Mouse (Mus musculus): ENCODE results near the gene Itgb2.

The Itgb2 gene

DNA sequence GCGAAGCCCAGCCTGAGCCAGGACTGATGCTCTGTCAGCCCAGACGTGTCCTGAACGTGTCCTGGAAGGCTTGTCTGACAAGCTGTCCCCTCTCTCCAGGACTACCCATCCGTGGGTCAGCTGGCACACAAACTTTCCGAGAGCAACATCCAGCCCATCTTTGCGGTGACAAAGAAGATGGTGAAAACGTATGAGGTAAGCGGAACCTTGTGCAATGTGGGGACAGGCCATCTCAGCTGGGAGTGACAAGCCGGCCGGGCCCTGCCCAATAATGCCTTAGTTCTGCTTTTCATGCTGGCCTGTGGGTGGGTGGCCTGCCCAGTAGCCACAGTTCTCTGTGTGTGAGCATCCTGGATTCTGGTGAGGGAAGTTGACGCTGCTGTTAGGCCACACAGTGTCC, 20.8 kb downstream of the Itgb2 start:
- no peak for DNase-seq (ENCODE audit: low read depth)

DNA sequence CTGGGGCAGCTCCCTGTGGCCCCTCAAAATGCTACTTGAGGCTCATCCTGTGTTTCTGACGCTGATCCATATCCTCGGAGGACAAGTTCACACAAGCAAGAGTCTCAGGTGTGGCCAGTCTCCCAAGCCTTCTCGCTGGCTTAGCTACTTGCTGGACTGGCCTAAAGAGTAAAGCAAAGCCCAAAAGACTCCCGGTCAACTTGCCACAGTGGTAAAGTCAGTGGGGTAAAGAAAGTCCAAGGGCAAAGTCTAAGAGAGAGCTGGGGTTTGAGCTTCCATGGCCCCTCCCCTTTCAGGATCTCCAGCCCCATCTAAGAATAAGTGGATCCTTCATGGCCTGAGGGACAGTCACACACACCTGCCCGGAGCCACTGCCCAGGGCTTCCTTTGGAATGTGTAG, 22.1 kb downstream of the Itgb2 start:
- no peak for DNase-seq (ENCODE audit: low read depth)

DNA sequence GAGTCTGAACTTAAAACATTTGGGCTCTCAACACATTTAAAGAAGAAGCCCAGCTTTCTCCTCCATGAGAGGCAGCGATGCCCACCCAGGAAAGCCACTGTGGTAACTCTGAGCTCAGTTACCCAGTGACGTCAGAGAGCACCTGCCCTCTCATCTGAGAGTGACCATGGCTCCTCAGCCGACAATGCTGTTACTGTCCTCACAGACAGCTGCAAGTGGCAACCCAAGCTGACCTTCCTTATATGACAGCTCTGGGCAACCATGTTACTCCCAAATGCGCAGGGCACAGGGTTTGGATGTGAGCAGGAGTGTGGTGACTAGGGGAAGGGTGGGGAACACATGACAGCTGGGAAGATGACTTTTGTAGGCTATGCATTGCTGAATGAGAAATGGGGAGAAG, 23.2 kb downstream of the Itgb2 start:
- DNase-seq (ENCODE audit: low read depth): no peak

DNA sequence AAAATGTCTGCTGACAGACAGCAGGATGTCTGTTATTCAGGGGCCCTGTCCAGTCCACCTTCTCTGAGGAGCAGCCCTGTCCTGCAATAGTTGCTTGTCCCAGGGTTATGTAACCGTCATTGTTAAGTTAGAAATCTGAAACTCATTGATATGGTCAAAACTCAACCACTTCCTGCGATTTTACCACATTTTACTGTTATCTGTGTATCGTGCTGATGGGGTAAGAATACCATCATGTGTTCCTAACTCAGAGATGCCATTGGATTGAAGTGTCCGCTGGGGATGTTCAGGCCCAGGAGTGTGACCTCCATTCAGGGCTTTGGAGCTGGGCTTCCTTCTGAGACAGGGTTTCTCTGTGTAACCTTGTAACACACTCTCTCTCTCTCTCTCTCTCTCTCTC, 24.9 kb downstream of the Itgb2 start:
- DNase-seq (ENCODE audit: low read depth): no peak

- no peak for DNase-seq (ENCODE audit: low read depth)
These were observed 26.6 kb downstream of the Itgb2 start for GRCm38 (mm10) chr10:77556631-77557030.

- no peak for DNase-seq (ENCODE audit: low read depth)
These were observed 27.6 kb downstream of the Itgb2 start for GRCm38 (mm10) chr10:77557641-77558040.

- DNase-seq (ENCODE audit: low read depth): no peak
These were observed 30.0 kb downstream of the Itgb2 start for GRCm38 (mm10) chr10:77560090-77560489.

GRCm38 (mm10) chr10:77560830-77561229, 30.8 kb downstream of the Itgb2 start:
- DNase-seq (ENCODE audit: low read depth): no peak

- DNase-seq (ENCODE audit: low read depth): no peak
These were observed 31.5 kb downstream of the Itgb2 start for GRCm38 (mm10) chr10:77561508-77561907.

- DNase-seq (ENCODE audit: low read depth): no peak
These were observed 35.0 kb downstream of the Itgb2 start for GRCm38 (mm10) chr10:77565005-77565404.

DNA sequence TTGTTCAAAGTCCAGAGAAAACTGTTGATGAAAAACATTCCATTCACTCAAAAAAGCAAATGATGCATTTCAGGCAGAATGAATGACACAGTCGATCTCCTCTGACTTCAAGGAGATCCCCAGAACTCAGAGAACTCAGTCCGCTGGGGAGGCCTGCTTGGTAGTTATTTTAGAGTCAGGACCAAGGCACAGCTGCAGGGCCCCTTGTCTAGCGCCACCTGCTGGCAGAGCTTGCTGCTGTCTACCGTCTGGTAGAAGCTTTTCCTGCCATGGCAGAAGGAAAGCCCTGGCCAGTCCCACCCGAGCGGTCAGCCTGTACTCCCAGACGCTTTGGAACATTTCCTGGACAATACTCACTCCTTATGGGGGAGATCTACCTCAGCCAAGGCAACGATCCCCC, 36.6 kb downstream of the Itgb2 start:
- DNase-seq (ENCODE audit: low read depth): peak; percentile 28

- DNase-seq (ENCODE audit: low read depth): no peak
These were observed 39.4 kb downstream of the Itgb2 start for GRCm38 (mm10) chr10:77569481-77569880.

GRCm38 (mm10) chr10:77569973-77570658, 40.1 kb downstream of the Itgb2 start:
- DNase-seq (ENCODE audit: low read depth): peak; percentile 47

GRCm38 (mm10) chr10:77572225-77572624, 42.2 kb downstream of the Itgb2 start:
- no peak for DNase-seq (ENCODE audit: low read depth)

- DNase-seq (ENCODE audit: low read depth): no peak
These were observed 43.1 kb downstream of the Itgb2 start for GRCm38 (mm10) chr10:77573162-77573561.

GRCm38 (mm10) chr10:77580027-77580920, 50.2 kb downstream of the Itgb2 start:
- DNase-seq (ENCODE audit: low read depth): no peak

- no peak for DNase-seq (ENCODE audit: low read depth)
These were observed 51.0 kb downstream of the Itgb2 start for GRCm38 (mm10) chr10:77581023-77581407.

DNA sequence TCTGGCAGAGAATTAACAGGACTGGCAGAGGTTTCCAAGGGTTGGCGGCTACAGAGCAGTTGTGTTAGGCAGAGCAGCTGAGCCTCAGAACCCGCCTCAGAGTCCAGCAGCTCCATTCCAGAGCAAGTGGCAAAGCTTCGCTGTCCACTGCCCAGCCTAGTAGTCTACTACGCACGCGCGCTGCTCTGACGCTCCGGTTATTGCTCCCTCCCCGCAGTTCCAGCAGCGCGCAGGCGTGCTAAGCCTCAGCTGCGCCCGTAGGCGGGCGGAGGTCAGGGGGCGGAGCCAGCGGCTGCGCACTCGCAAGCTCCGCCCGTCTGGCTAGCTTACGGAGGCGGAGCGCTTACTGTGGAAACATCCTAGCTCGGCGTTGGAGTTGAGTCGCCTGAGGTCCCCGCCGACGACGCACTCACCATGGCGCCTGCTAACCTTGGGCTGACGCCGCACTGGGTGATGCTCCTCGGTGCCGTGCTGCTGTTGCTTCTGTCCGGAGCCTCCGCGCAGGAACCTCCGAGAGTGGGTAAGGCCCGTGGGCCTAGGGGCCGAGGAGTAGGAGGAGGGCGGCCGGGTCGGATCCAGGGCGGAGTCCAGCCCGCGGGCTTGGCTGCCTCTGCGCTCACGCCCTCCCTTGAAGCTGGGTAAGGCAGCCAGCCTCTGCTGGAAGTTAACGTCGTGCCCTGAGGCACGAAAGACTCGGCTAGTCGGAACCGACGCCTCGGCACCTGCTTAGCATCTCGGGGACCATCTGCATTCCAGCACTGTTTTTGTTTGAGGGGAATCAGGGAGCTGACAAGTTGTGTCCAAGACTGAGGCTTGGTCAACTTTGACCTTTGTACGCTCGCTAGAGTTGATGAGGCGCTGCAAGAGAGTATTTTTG, 51.6 kb downstream of the Itgb2 start, which contains the start of gene Pttg1ip:
Pttg1ip (plus strand) TSS at position 313 of the 877 bp plus-strand sequence.
- DNase-seq (ENCODE audit: low read depth): peak; percentile 99

- DNase-seq (ENCODE audit: low read depth): no peak
These were observed 52.2 kb downstream of the Itgb2 start for GRCm38 (mm10) chr10:77582285-77582618.

DNA sequence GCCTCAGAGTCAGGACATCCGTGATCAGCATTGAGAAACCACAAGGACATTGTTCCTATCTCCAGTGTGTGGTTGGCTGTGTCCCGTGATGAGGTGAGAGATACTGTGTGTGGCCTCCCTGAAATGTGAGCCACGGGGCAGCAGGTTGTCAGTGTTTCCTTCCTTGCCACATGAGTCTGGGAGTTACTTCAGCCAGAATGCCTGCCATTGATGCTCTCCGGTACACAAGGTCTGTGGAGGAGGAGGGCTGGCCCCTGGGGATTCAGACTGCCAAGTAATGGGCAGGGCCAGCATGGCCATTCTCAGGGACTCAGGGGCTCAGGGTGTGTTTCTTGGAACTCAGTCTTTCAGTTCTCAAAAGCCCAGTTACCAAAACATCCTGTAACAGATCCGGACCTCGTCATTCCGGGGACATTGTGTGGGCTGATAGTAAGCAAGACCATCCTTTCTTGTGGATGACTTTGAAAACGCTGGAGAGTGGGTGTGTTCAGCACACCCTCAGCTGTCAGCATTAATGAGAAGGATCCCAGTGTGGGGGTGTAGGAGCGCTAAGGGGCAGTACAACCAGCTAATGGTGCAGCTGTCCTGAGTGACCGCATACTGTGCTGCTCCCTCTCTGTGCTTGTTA, 53.9 kb downstream of the Itgb2 start:
- no peak for DNase-seq (ENCODE audit: low read depth)

GRCm38 (mm10) chr10:77586637-77587036, 56.6 kb downstream of the Itgb2 start:
- no peak for DNase-seq (ENCODE audit: low read depth)

Data from fibroblast of lung, adult 2 months (primary cell).